Mouse (Mus musculus): ENCODE results near the gene Syne1. TPM values are rescaled to one million over a fixed set of nuclear protein-coding genes. Genes with fewer than 3 reads are reported as not detected.

Gene Syne1
- polyA plus RNA-seq, 1 experiment = 140 TPM

GRCm38 (mm10) chr10:5032192-5033048, 518.9 kb downstream of the Syne1 start:
- Histone ChIP-seq H3K4me1 (ENCODE audit: control insufficient read depth, insufficient read depth, low read length) (no peaks in the 10 kb centered on the region), H3K4me3 (ENCODE audit: insufficient read depth, low read depth, low read length) (no peak overlapping the region), H3K27ac (ENCODE audit: insufficient read depth, low read depth, low read length) (no peak overlapping the region)
- TF ChIP-seq CTCF (IDR thresholded peaks at IDR 0.05; ENCODE audit: insufficient read depth, low read depth, low read length) = no peak
- no peak for TF ChIP-seq POLR2A (IDR thresholded peaks at IDR 0.05; ENCODE audit: insufficient read depth, low read depth, low read length)
- WGBS = 52% methylated on average over 15 of the region's 15 CpGs

- H3K4me3 ChIP-seq (ENCODE audit: insufficient read depth, low read depth, low read length) = no peak overlapping the region
- 89% methylated on average over 1 of the region's 1 CpGs for WGBS
- no peaks in the 10 kb centered on the region for H3K4me1 ChIP-seq (ENCODE audit: control insufficient read depth, insufficient read depth, low read length)
- H3K27ac ChIP-seq (ENCODE audit: insufficient read depth, low read depth, low read length) = no peak overlapping the region
- no peak for TF ChIP-seq POLR2A (IDR thresholded peaks at IDR 0.05; ENCODE audit: insufficient read depth, low read depth, low read length)
- TF ChIP-seq CTCF (IDR thresholded peaks at IDR 0.05; ENCODE audit: insufficient read depth, low read depth, low read length) = no peak
Observed at GRCm38 (mm10) chr10:5029883-5030282, 521.4 kb downstream of the Syne1 start.

DNA sequence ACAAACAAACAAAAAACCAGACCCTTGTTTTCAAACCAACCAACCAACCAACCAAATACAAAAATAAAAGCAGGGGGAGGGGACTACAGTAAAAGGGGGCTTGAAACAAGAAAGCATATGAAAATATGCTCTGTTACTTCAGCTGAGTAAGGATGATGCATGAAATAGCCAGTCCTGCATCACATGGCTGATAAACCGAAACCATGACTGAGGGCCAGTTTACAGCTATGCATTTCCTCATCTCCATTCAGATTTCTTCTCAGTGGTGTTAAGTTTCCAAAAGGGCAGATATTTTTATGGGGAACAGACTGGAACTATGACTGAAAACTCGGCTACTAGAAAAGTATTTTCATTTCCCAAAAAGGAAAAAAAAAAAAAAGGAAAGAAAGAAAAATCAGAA, 522.1 kb downstream of the Syne1 start:
- Histone ChIP-seq H3K27ac (ENCODE audit: insufficient read depth, low read depth, low read length) (no peak overlapping the region), H3K4me3 (ENCODE audit: insufficient read depth, low read depth, low read length) (no peak overlapping the region), H3K4me1 (ENCODE audit: control insufficient read depth, insufficient read depth, low read length) (no peaks in the 10 kb centered on the region)
- WGBS = 95% methylated on average over 2 of the region's 2 CpGs
- TF ChIP-seq CTCF (IDR thresholded peaks at IDR 0.05; ENCODE audit: insufficient read depth, low read depth, low read length) (no peak), POLR2A (IDR thresholded peaks at IDR 0.05; ENCODE audit: insufficient read depth, low read depth, low read length) (no peak)

- TF ChIP-seq CTCF (IDR thresholded peaks at IDR 0.05; ENCODE audit: insufficient read depth, low read depth, low read length) = no peak
- TF ChIP-seq POLR2A (IDR thresholded peaks at IDR 0.05; ENCODE audit: insufficient read depth, low read depth, low read length) = no peak
- WGBS = 87% methylated on average over 9 of the region's 9 CpGs
Observed at GRCm38 (mm10) chr10:5028301-5028700, 523.0 kb downstream of the Syne1 start.

DNA sequence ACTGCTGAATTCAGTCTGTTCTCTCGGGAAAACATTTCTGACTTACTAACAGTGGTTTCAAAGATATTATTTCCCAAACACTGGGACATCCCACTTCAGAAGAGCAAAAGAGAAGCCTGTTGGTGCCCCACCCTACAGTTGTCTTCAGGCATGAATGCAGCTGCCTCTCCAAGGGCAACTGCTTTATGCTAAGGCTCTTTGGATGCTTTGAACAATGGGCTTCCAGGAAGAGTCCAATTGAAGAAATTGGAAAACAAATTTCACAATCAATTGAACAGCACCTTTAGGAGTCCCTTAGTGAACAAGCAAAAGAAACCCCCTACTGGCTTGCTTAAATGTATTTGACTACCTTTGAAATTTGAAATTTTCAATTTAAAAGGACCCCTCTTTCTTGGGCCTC, 524.1 kb downstream of the Syne1 start:
- no peak overlapping the region for H3K27ac ChIP-seq (ENCODE audit: insufficient read depth, low read depth, low read length)
- no peak overlapping the region for H3K4me3 ChIP-seq (ENCODE audit: insufficient read depth, low read depth, low read length)
- 58% methylated on average over 1 of the region's 1 CpGs for WGBS
- no peaks in the 10 kb centered on the region for H3K4me1 ChIP-seq (ENCODE audit: control insufficient read depth, insufficient read depth, low read length)
- TF ChIP-seq CTCF (IDR thresholded peaks at IDR 0.05; ENCODE audit: insufficient read depth, low read depth, low read length) (no peak), POLR2A (IDR thresholded peaks at IDR 0.05; ENCODE audit: insufficient read depth, low read depth, low read length) (no peak)

More at GRCm38 (mm10) chr10:5028301-5028700, 523.0 kb downstream of the Syne1 start:
- no peaks in the 10 kb centered on the region for H3K4me1 ChIP-seq (ENCODE audit: control insufficient read depth, insufficient read depth, low read length)
- no peak overlapping the region for H3K4me3 ChIP-seq (ENCODE audit: insufficient read depth, low read depth, low read length)
- no peak overlapping the region for H3K27ac ChIP-seq (ENCODE audit: insufficient read depth, low read depth, low read length)

- no peak for TF ChIP-seq CTCF (IDR thresholded peaks at IDR 0.05; ENCODE audit: insufficient read depth, low read depth, low read length)
- TF ChIP-seq POLR2A (IDR thresholded peaks at IDR 0.05; ENCODE audit: insufficient read depth, low read depth, low read length) = no peak
- Histone ChIP-seq H3K4me1 (ENCODE audit: control insufficient read depth, insufficient read depth, low read length) (no peaks in the 10 kb centered on the region), H3K4me3 (ENCODE audit: insufficient read depth, low read depth, low read length) (no peak overlapping the region), H3K27ac (ENCODE audit: insufficient read depth, low read depth, low read length) (no peak overlapping the region)
- WGBS = 92% methylated on average over 4 of the region's 4 CpGs
Observed at GRCm38 (mm10) chr10:5025906-5026305, 525.4 kb downstream of the Syne1 start.

GRCm38 (mm10) chr10:5017148-5017547, 534.1 kb downstream of the Syne1 start:
- TF ChIP-seq POLR2A (IDR thresholded peaks at IDR 0.05; ENCODE audit: insufficient read depth, low read depth, low read length) (no peak), CTCF (IDR thresholded peaks at IDR 0.05; ENCODE audit: insufficient read depth, low read depth, low read length) (no peak)
- no peaks in the 10 kb centered on the region for H3K4me1 ChIP-seq (ENCODE audit: control insufficient read depth, insufficient read depth, low read length)
- no peak overlapping the region for H3K4me3 ChIP-seq (ENCODE audit: insufficient read depth, low read depth, low read length)
- 78% methylated on average over 1 of the region's 1 CpGs for WGBS
- H3K27ac ChIP-seq (ENCODE audit: insufficient read depth, low read depth, low read length) = no peak overlapping the region

DNA sequence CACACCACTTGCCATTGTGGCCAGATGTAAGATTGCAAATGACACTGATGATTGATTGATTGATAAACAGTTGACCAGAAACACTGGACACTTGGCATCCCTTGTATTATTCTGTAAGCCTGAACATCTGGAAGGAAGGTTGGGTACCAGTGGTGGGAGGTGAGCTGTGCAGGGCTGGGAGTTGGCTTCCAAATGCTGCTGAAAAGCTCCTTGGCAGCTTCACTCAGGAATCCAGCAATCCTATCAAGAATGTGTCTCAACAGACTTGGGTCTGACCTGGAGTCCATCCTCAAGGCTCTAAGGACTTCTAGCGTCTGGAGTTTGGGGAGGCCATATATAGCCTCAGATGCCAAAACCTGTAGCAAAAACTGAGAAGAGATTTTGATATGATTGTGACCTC, 536.3 kb downstream of the Syne1 start:
- WGBS = 86% methylated on average over 1 of the region's 1 CpGs
- TF ChIP-seq CTCF (IDR thresholded peaks at IDR 0.05; ENCODE audit: insufficient read depth, low read depth, low read length) (no peak), POLR2A (IDR thresholded peaks at IDR 0.05; ENCODE audit: insufficient read depth, low read depth, low read length) (no peak)
- no peak overlapping the region for H3K27ac ChIP-seq (ENCODE audit: insufficient read depth, low read depth, low read length)

DNA sequence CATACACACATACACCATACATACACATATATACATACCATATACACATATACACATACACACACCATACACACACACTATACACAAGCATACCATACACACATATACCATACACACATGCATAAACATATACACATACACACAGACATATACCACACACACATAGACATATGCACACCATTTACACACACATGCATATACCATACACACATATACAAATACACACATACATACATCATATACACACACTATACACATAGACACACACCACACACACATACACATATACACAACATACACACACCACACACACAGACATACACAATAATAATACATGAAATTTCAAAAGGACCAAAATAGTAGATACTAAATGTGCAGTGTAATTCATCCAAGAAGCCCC, 539.3 kb downstream of the Syne1 start:
- Histone ChIP-seq H3K4me3 (ENCODE audit: insufficient read depth, low read depth, low read length) (no peak overlapping the region), H3K4me1 (ENCODE audit: control insufficient read depth, insufficient read depth, low read length) (no peaks in the 10 kb centered on the region), H3K27ac (ENCODE audit: insufficient read depth, low read depth, low read length) (no peak overlapping the region)
- TF ChIP-seq CTCF (IDR thresholded peaks at IDR 0.05; ENCODE audit: insufficient read depth, low read depth, low read length) (no peak), POLR2A (IDR thresholded peaks at IDR 0.05; ENCODE audit: insufficient read depth, low read depth, low read length) (no peak)

More for the DNA sequence above, 536.3 kb downstream of the Syne1 start:
- no peaks in the 10 kb centered on the region for H3K4me1 ChIP-seq (ENCODE audit: control insufficient read depth, insufficient read depth, low read length)
- H3K4me3 ChIP-seq (ENCODE audit: insufficient read depth, low read depth, low read length) = no peak overlapping the region
